ENCODE assay signal across 16 mouse cellular contexts in the genomic region with DNA sequence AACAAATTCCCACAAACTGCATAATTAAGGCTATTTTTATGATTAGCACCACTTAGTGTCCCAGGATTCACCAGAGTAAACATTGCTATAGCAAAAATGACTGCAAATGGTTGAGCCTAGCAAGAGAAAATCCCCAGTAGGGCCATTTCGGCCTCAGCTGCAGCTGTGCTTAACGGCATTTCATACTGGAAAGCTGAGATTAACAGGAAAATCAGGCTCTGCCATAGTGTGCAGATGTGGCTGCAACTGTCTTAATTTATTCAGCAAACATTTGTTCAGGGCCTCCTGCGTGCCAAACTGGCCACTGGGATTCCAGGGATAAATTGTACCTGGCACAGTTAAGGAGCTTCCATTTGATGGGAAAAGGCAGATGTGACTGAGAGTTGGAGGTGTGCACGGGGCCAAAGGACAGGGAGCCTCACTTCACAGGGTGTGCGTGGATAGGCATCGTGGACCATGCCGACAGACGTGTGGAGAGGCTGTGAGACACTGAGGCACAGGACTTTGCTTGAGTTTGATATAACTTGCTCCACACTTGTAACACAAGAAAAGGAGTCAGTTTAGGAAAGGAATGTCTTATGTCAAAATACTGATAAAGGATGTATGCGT.
A peak's percentile ranks its signal among the peaks of the same experiment; 100 is the strongest.
DNase-seq lines count a peak whose midpoint lies in the region; ATAC-seq lines count a peak whose summit lies in the region.
"Had no signal": no experiment of that assay in that cellular context is flagged by ENCODE, and none has a peak within 500 bp of the region (broad histone marks: within the 10 kb centered on the region; RNA-seq: fewer than 3 reads in every experiment).

No protein-coding gene starts in this region.

- H3K4me2 ChIP-seq in midbrain, embryonic 13.5 days (replicated peaks): no peak overlapping the region
- no peak overlapping the region for H3K4me2 ChIP-seq in midbrain, embryonic 16.5 days (ENCODE audit: low read length)
- H3K4me2 ChIP-seq: lung, embryonic 15.5 days had no signal

- no peak overlapping the region for H3K27ac ChIP-seq in midbrain, embryonic 13.5 days
- no peak overlapping the region for H3K27ac ChIP-seq in midbrain, embryonic 16.5 days (ENCODE audit: low read length)
- H3K27ac ChIP-seq: liver, embryonic 14.5 days; lung, embryonic 15.5 days had no signal

- ATAC-seq in frontal cortex, adult (ENCODE audit: low TSS enrichment): 0 out of 2 replicates have a peak, but pooled peaks have one; percentile 21
- ATAC-seq in midbrain, embryonic 13.5 days: peak; percentile 24; the same call in 1 of the 2 replicates
- no peak for ATAC-seq in midbrain, embryonic 16.5 days
- ATAC-seq in CD4-positive, CD25-positive, alpha-beta regulatory T cell, adult 4 months: no peak
- ATAC-seq: forebrain, embryonic 14.5 days had no signal

- H3K27me3 ChIP-seq in midbrain, embryonic 13.5 days: no peaks in the 10 kb centered on the region
- no peaks in the 10 kb centered on the region for H3K27me3 ChIP-seq in midbrain, embryonic 16.5 days (ENCODE audit: control insufficient read depth, insufficient read depth, low read depth, low read length)
- H3K27me3 ChIP-seq: CH12.LX; lung, embryonic 15.5 days had no signal

- no peak overlapping the region for H3K4me3 ChIP-seq in midbrain, embryonic 13.5 days (replicated peaks)
- no peak overlapping the region for H3K4me3 ChIP-seq in midbrain, embryonic 16.5 days (ENCODE audit: low read depth, low read length)
- H3K4me3 ChIP-seq: lung, embryonic 15.5 days had no signal

- no peak for DNase-seq in frontal cortex, postnatal 10 days (ENCODE audit: low spot score in 2 of 2)
- DNase-seq in neural tube, embryonic 10.5 days (ENCODE audit: extremely low spot score, low spot score): peak; percentile 11
- DNase-seq in adrenal gland, postnatal 36 days: no peak
- DNase-seq: adrenal gland, postnatal 14 days; cerebellum, adult 11 months; kidney, adult 11 months; lung, postnatal 4 days; thymus, postnatal 25 days had no signal

- H3K9ac ChIP-seq in midbrain, embryonic 13.5 days (replicated peaks): no peak overlapping the region
- no peak overlapping the region for H3K9ac ChIP-seq in midbrain, embryonic 16.5 days (ENCODE audit: low read depth, low read length)
- H3K9ac ChIP-seq: liver, embryonic 14.5 days; lung, embryonic 15.5 days had no signal

- no peaks in the 10 kb centered on the region for H3K36me3 ChIP-seq in midbrain, embryonic 13.5 days
- no peaks in the 10 kb centered on the region for H3K36me3 ChIP-seq in midbrain, embryonic 16.5 days (ENCODE audit: control insufficient read depth, insufficient read depth, low read length)
- H3K36me3 ChIP-seq: lung, embryonic 15.5 days had no signal

- no peaks in the 10 kb centered on the region for H3K4me1 ChIP-seq in midbrain, embryonic 13.5 days (replicated peaks)
- no peaks in the 10 kb centered on the region for H3K4me1 ChIP-seq in midbrain, embryonic 16.5 days (ENCODE audit: control insufficient read depth, insufficient read depth, low read length)

- 85% methylated on average over 9 of the region's 9 CpGs for WGBS in midbrain, embryonic 13.5 days
- 79% methylated on average over 9 of the region's 9 CpGs for whole genome bisulfite sequencing in midbrain, embryonic 16.5 days

- no peaks in the 10 kb centered on the region for H3K9me3 ChIP-seq in midbrain, embryonic 13.5 days
- H3K9me3 ChIP-seq in midbrain, embryonic 16.5 days (replicated peaks; ENCODE audit: control insufficient read depth, low read length, poor library complexity, severe bottlenecking): no peaks in the 10 kb centered on the region
- H3K9me3 ChIP-seq: lung, embryonic 15.5 days had no signal

Comparison
In these comparisons a context has a peak if more than half of its experiments do, and no peak if none do; other contexts are left out.
1. ATAC-seq: peak in frontal cortex, adult (single experiment) and midbrain, embryonic 13.5 days (single experiment); none in midbrain, embryonic 16.5 days (single experiment) and CD4-positive, CD25-positive, alpha-beta regulatory T cell, adult 4 months (single experiment).